Mouse (Mus musculus) forebrain, embryonic 12.5 days (tissue): ENCODE results near the gene Gm5868. TPM values are rescaled to one million over a fixed set of nuclear protein-coding genes. Genes with fewer than 3 reads are reported as not detected.

ENCODE experiments used
- polyA plus RNA-seq: library from polyadenylated mRNA; unstranded; fragments of >200 nt; fragmentation: Nextera tagmentation; extraction: Ambion mirVana; gene quantifications from 2 replicates; pipeline ENCODE4 v1.2.1, GENCODE M21; 2016

The Gm5868 gene
- polyA plus RNA-seq, 1 experiment from 2014 or later = 3.5 TPM

Other genes with a start within 250 kb of the Gm5868 start
- 0.62 and 1.0 TPM in 2 replicates for gene Corin, start 83.1 kb downstream of the Gm5868 start, polyA plus RNA-seq
- 21.8 and 24.8 TPM in 2 replicates for gene Nfxl1, start 27.9 kb downstream of the Gm5868 start, polyA plus RNA-seq
- gene Zar1, start 6.3 kb downstream of the Gm5868 start, polyA plus RNA-seq = 1.1 and 1.8 TPM in 2 replicates
- gene Cnga1, start 56.7 kb upstream of the Gm5868 start, polyA plus RNA-seq = not detected in 2 replicates
- gene Nipal1, start 60.2 kb upstream of the Gm5868 start, polyA plus RNA-seq = 0.49 and 0.56 TPM in 2 replicates
- not detected in 2 replicates for gene Txk, start 165.2 kb upstream of the Gm5868 start, polyA plus RNA-seq